Mouse (Mus musculus): ENCODE data around the gene Stt3b. TPM values are rescaled to one million over a fixed set of nuclear protein-coding genes. Genes with fewer than 3 reads are reported as not detected.
A peak's percentile ranks its signal among the peaks of the same experiment; 100 is the strongest.

Stt3b gene
- polyA plus RNA-seq, 1 experiment from 2014 or later, result 51.5 TPM

GRCm38 (mm10) chr9:115349741-115350512, 39.7 kb upstream of the Stt3b start:
- no peak for ATAC-seq
- 84% methylated on average over 4 of the region's 4 CpGs for WGBS
- no peak overlapping the region for H3K4me3 ChIP-seq (ENCODE audit: low read depth, low read length)

GRCm38 (mm10) chr9:115349106-115349505, 38.9 kb upstream of the Stt3b start:
- no peak overlapping the region for H3K9ac ChIP-seq (ENCODE audit: low read depth, low read length)
- no peak overlapping the region for H3K4me2 ChIP-seq (replicated peaks; ENCODE audit: low read depth)
- H3K36me3 ChIP-seq (ENCODE audit: control insufficient read depth, insufficient read depth), result no peaks in the 10 kb centered on the region
- H3K4me3 ChIP-seq (ENCODE audit: low read depth, low read length), result no peak overlapping the region
- no peaks in the 10 kb centered on the region for H3K27me3 ChIP-seq (replicated peaks; ENCODE audit: control insufficient read depth, insufficient read depth, low read length)
- H3K9me3 ChIP-seq (ENCODE audit: control insufficient read depth), result no peaks in the 10 kb centered on the region
- H3K27ac ChIP-seq (ENCODE audit: low read depth, low read length), result no peak overlapping the region
- ATAC-seq, result no peak
- 53% methylated on average over 1 of the region's 1 CpGs for WGBS
- H3K4me1 ChIP-seq (replicated peaks; ENCODE audit: control insufficient read depth, insufficient read depth, low read length), result no peaks in the 10 kb centered on the region; the same call in 1 of the 2 replicates
- no peak for TF ChIP-seq CTCF (IDR thresholded peaks at IDR 0.05; ENCODE audit: low read depth)

More at GRCm38 (mm10) chr9:115349741-115350512, 39.7 kb upstream of the Stt3b start:
- Histone ChIP-seq H3K4me1 (replicated peaks; ENCODE audit: control insufficient read depth, insufficient read depth, low read length) (no peaks in the 10 kb centered on the region; the same call in 1 of the 2 replicates), H3K9ac (ENCODE audit: low read depth, low read length) (no peak overlapping the region), H3K9me3 (ENCODE audit: control insufficient read depth) (no peaks in the 10 kb centered on the region), H3K4me2 (replicated peaks; ENCODE audit: low read depth) (no peak overlapping the region), H3K27me3 (replicated peaks; ENCODE audit: control insufficient read depth, insufficient read depth, low read length) (no peaks in the 10 kb centered on the region), H3K27ac (ENCODE audit: low read depth, low read length) (no peak overlapping the region), H3K36me3 (ENCODE audit: control insufficient read depth, insufficient read depth) (no peaks in the 10 kb centered on the region)
- no peak for TF ChIP-seq CTCF (IDR thresholded peaks at IDR 0.05; ENCODE audit: low read depth)

DNA sequence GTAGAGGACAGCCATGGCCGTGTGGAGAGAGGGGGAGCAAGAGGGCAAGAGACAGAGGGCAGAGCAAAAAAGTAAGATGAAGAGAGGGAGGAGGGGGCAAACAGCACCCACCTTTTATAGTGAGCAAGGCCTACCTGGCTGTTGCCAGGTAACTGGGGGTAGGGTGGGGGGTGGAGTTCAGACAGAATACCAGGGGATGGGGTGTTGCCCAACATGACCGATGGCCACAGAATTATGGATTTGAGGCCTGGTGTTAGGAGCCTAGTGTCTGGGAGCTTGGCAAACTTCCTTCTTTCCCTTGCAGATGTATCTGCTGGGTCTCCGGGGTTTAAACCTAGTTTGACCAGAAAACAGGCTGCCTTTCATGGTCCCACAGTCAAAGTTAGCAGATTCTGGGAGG, 34.7 kb upstream of the Stt3b start:
- Histone ChIP-seq H3K4me1 (replicated peaks; ENCODE audit: control insufficient read depth, insufficient read depth, low read length) (no peaks in the 10 kb centered on the region; the same call in 1 of the 2 replicates), H3K4me3 (ENCODE audit: low read depth, low read length) (no peak overlapping the region), H3K27ac (ENCODE audit: low read depth, low read length) (no peak overlapping the region), H3K4me2 (replicated peaks; ENCODE audit: low read depth) (no peak overlapping the region), H3K9me3 (ENCODE audit: control insufficient read depth) (no peaks in the 10 kb centered on the region), H3K9ac (ENCODE audit: low read depth, low read length) (no peak overlapping the region), H3K36me3 (ENCODE audit: control insufficient read depth, insufficient read depth) (no peaks in the 10 kb centered on the region), H3K27me3 (replicated peaks; ENCODE audit: control insufficient read depth, insufficient read depth, low read length) (no peaks in the 10 kb centered on the region)
- TF ChIP-seq CTCF (IDR thresholded peaks at IDR 0.05; ENCODE audit: low read depth), result peak; percentile 1; the same call in 1 of the 2 replicates
- WGBS, result 79% methylated on average over 3 of the region's 3 CpGs
- ATAC-seq, result no peak

DNA sequence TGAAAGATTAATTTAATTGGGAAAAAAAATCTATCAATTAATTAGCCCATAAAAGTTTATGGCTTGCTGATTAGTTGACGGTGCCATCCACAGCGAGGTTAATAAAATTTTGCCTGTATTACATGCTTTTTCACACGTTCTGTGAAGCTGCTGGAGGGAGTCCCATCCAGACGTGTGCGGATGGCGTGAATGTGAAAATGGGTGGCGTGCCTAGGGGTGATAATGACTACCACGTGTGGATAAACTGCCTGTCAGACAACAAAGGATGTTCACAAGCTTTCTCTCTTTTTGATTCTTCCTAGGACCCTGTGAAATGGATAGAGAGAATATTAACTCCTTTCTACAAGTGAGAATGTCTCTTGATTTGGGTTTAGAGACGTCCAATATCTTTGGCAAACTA, 31.4 kb upstream of the Stt3b start:
- no peaks in the 10 kb centered on the region for H3K27me3 ChIP-seq (replicated peaks; ENCODE audit: control insufficient read depth, insufficient read depth, low read length)
- ATAC-seq, result no peak

DNA sequence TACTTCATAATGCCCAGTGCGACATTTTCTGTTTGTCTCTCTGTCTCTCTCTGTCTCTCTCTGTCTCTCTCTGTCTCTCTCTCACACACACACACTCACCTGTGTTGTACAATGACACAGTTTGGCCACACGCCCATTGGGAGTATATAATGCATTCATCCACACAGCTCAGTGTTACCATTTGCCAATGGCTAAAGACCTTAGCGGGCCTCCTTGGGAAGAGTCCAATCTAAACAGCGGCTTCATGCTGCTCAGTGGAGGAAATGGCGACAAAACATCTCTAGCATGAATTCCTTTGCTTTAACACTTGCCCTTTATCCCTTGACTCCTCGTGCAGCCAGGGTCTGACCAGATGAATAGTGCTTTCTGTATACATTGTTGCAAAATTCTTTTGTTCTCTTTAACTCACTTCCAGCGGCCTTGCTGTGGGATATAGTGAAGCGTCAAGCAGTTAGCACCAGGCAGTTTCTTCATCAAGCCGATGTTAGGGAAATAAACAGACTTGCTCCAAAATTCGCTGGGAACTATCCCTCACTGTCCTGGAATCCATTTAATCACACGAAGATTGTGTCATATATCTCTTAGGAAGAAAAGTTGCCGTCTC, 30.1 kb upstream of the Stt3b start:
- Histone ChIP-seq H3K9me3 (ENCODE audit: control insufficient read depth) (no peaks in the 10 kb centered on the region), H3K36me3 (ENCODE audit: control insufficient read depth, insufficient read depth) (no peaks in the 10 kb centered on the region), H3K4me1 (replicated peaks; ENCODE audit: control insufficient read depth, insufficient read depth, low read length) (no peaks in the 10 kb centered on the region), H3K9ac (ENCODE audit: low read depth, low read length) (no peak overlapping the region), H3K4me3 (ENCODE audit: low read depth, low read length) (no peak overlapping the region), H3K27ac (ENCODE audit: low read depth, low read length) (no peak overlapping the region), H3K4me2 (replicated peaks; ENCODE audit: low read depth) (no peak overlapping the region), H3K27me3 (replicated peaks; ENCODE audit: control insufficient read depth, insufficient read depth, low read length) (no peaks in the 10 kb centered on the region)
- TF ChIP-seq CTCF (IDR thresholded peaks at IDR 0.05; ENCODE audit: low read depth), result no peak
- WGBS, result 59% methylated on average over 12 of the region's 12 CpGs
- ATAC-seq, result no peak

More for the DNA sequence above, 31.4 kb upstream of the Stt3b start:
- Histone ChIP-seq H3K4me2 (replicated peaks; ENCODE audit: low read depth) (no peak overlapping the region), H3K4me3 (ENCODE audit: low read depth, low read length) (no peak overlapping the region), H3K4me1 (replicated peaks; ENCODE audit: control insufficient read depth, insufficient read depth, low read length) (no peaks in the 10 kb centered on the region), H3K9ac (ENCODE audit: low read depth, low read length) (no peak overlapping the region), H3K36me3 (ENCODE audit: control insufficient read depth, insufficient read depth) (no peaks in the 10 kb centered on the region), H3K9me3 (ENCODE audit: control insufficient read depth) (no peaks in the 10 kb centered on the region), H3K27ac (ENCODE audit: low read depth, low read length) (no peak overlapping the region)
- TF ChIP-seq CTCF (IDR thresholded peaks at IDR 0.05; ENCODE audit: low read depth), result no peak
- 77% methylated on average over 9 of the region's 9 CpGs for WGBS

DNA sequence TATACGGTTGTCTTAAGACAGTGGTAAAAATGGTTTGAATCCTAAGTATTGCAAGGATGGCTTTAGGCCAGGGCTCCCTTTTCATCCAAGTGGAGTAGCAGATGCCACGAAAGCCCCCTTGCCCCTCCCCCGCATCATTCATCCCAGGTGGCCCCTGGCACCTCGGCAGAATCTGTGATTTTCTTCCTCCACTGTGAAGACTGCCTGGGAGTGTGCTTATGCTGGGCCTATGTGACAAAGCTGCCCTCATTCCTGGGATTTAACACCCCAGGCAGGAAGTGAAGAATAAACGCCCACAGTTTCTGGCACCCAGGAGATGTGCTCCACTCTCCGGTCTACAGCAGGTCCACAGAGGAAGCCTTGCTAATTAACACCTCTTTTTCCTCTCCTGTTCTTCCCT, 28.6 kb upstream of the Stt3b start:
- H3K36me3 ChIP-seq (ENCODE audit: control insufficient read depth, insufficient read depth), result no peaks in the 10 kb centered on the region
- no peak for TF ChIP-seq CTCF (IDR thresholded peaks at IDR 0.05; ENCODE audit: low read depth)
- no peak overlapping the region for H3K27ac ChIP-seq (ENCODE audit: low read depth, low read length)
- no peak overlapping the region for H3K9ac ChIP-seq (ENCODE audit: low read depth, low read length)
- no peak overlapping the region for H3K4me3 ChIP-seq (ENCODE audit: low read depth, low read length)
- no peaks in the 10 kb centered on the region for H3K4me1 ChIP-seq (replicated peaks; ENCODE audit: control insufficient read depth, insufficient read depth, low read length)
- no peak overlapping the region for H3K4me2 ChIP-seq (replicated peaks; ENCODE audit: low read depth)
- no peak for ATAC-seq
- no peaks in the 10 kb centered on the region for H3K9me3 ChIP-seq (ENCODE audit: control insufficient read depth)
- no peaks in the 10 kb centered on the region for H3K27me3 ChIP-seq (replicated peaks; ENCODE audit: control insufficient read depth, insufficient read depth, low read length)
- WGBS, result 61% methylated on average over 6 of the region's 6 CpGs

Measured in intestine, postnatal 0 days (tissue).